Mouse (Mus musculus): Measurements from ENCODE around the gene Pced1b. TPM values are rescaled to one million over a fixed set of nuclear protein-coding genes. Genes with fewer than 3 reads are reported as not detected.

Pced1b gene
- total and polyA plus RNA-seq, 3 experiments = 6.6 to 36.5 TPM; not detected in 1

DNA sequence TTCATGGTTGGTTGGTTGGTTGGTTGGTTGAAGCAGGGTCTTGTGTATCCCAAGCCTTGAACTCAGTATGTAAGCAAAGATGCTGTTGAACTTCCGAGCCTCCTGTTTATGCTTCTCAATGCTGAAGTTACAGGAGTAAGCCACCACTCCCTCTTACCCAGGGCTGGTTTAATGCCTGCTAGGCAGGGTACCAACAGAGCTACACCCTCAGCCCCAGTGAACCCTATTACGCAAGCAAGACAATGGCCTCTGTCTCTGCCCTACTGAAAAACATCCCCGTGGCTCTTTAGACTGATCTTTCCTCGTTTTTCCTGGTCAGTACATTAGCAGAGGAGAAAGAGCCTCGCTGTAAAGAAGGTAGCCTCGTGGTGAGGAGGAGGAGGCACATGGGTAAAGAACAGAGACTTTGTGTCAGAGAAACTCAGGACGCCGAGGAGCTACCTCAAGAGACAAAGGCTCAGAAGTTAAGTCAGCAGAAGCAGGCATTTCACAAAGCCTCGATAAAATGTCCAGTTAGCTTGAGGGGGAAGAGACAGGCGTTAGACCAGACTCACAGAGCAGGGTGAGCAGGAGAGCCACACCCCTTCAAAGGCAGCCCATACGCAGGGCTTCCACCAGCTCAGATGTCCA lies 13.2 kb downstream of the Pced1b start:
- no peak overlapping the region for H3K4me3 ChIP-seq (ENCODE audit: control insufficient read depth in 1 of 2, insufficient read depth in 1 of 2, low read depth in 2 of 2, low read length in 2 of 2)
- H3K4me1 ChIP-seq (ENCODE audit: control insufficient read depth in 1 of 2, insufficient read depth in 2 of 2, low read length in 2 of 2) = no peaks in the 10 kb centered on the region
- no peak for TF ChIP-seq ZC3H11A (IDR thresholded peaks at IDR 0.05; ENCODE audit: low read depth, low read length)
- no peak for TF ChIP-seq MEF2A (IDR thresholded peaks at IDR 0.05; ENCODE audit: extremely low read depth, insufficient replicate concordance, low read depth, low read length, poor library complexity, severe bottlenecking)
- TF ChIP-seq TCF12 (IDR thresholded peaks at IDR 0.05; ENCODE audit: low read depth, low read length) = no peak
- no peak for TF ChIP-seq TBP (IDR thresholded peaks at IDR 0.05; ENCODE audit: low read depth, low read length)
- no peak for TF ChIP-seq KAT2A (conservative IDR thresholded peaks at IDR 0.05; ENCODE audit: low read depth, low read length)
- no peak for TF ChIP-seq EP300 (IDR thresholded peaks at IDR 0.05; ENCODE audit: low read depth in 1 of 2, low read length in 2 of 2)
- no peak for TF ChIP-seq NELFE (IDR thresholded peaks at IDR 0.05; ENCODE audit: low read depth, low read length)
- no peak for TF ChIP-seq TAL1 (IDR thresholded peaks at IDR 0.05; ENCODE audit: low read length)
- TF ChIP-seq GATA1 (IDR thresholded peaks at IDR 0.05; ENCODE audit: low read depth, low read length) = no peak
- no peak for TF ChIP-seq USF2 (IDR thresholded peaks at IDR 0.05; ENCODE audit: borderline replicate concordance in 1 of 2, insufficient read depth in 1 of 2, low read depth in 1 of 2, low read length in 2 of 2)
- no peak for TF ChIP-seq CHD2 (IDR thresholded peaks at IDR 0.05; ENCODE audit: low read length)
- no peak for TF ChIP-seq MXI1 (IDR thresholded peaks at IDR 0.05; ENCODE audit: low read depth, low read length)
- no peak for TF ChIP-seq E2F4 (IDR thresholded peaks at IDR 0.05; ENCODE audit: borderline replicate concordance, low read depth, low read length)
- no peak for TF ChIP-seq ETS1 (IDR thresholded peaks at IDR 0.05; ENCODE audit: low read depth, low read length)
- no peak for TF ChIP-seq MAX (IDR thresholded peaks at IDR 0.05; ENCODE audit: low read length)
- TF ChIP-seq USF1 (IDR thresholded peaks at IDR 0.05; ENCODE audit: low read depth, low read length) = no peak
- no peak for TF ChIP-seq ELF1 (IDR thresholded peaks at IDR 0.05; ENCODE audit: low read depth, low read length)
- no peak for TF ChIP-seq UBTF (IDR thresholded peaks at IDR 0.05; ENCODE audit: borderline replicate concordance, insufficient read depth, low read depth, low read length)
- no peak for TF ChIP-seq ZMIZ1 (IDR thresholded peaks at IDR 0.05; ENCODE audit: low read depth, low read length)
- no peak overlapping the region for H3K9ac ChIP-seq (ENCODE audit: control insufficient read depth, low read depth, low read length, poor library complexity, severe bottlenecking)
- no peak for DNase-seq (ENCODE audit: low read depth, low spot score)
- peaks cover 0 to 1% of the 10 kb centered on the region in 2 experiments; a peak in 1 of 4 replicates for H3K27me3 ChIP-seq (ENCODE audit: control insufficient read depth in 1 of 2, insufficient read depth in 2 of 2, low read length in 2 of 2)
- H3K27ac ChIP-seq (ENCODE audit: control insufficient read depth, low read depth, low read length) = no peak overlapping the region
- no peaks in the 10 kb centered on the region for H3K79me2 ChIP-seq (ENCODE audit: control insufficient read depth, insufficient read depth, low read length, poor library complexity)
- H3K9me3 ChIP-seq (replicated peaks; ENCODE audit: insufficient read depth, low read length) = no peaks in the 10 kb centered on the region
- H3K36me3 ChIP-seq (ENCODE audit: control insufficient read depth in 1 of 2, insufficient read depth in 2 of 2, low read length in 2 of 2) = no peaks in the 10 kb centered on the region

DNA sequence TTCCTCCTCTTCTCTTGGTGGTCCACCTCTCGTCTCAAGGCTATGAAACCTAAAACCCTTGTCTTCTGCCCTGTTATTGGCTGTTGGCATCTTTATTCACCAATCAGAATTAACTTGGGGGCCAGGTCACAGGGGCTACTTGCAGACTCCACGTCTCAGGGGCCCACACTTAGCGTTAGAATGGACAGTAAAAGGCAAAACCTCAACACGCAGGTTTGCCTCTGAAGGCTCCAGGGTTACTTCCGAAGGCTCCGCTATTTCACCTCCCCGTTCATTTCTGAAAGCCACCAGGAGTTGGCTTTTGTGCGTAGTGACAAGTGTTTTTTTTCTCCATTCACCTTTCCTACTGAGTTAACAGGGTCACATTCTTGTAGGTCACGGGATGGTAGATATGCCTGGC lies 15.3 kb downstream of the Pced1b start:
- no peaks in the 10 kb centered on the region for H3K4me1 ChIP-seq (ENCODE audit: control insufficient read depth in 1 of 2, insufficient read depth in 2 of 2, low read length in 2 of 2)
- TF ChIP-seq MAFK (IDR thresholded peaks at IDR 0.05; ENCODE audit: borderline replicate concordance, low read depth, low read length) (no peak), CTCF (IDR thresholded peaks at IDR 0.05 in 2 of 3, conservative IDR thresholded peaks at IDR 0.05 in 1 of 3; ENCODE audit: control insufficient read depth in 1 of 3, insufficient read depth in 1 of 3, low read depth in 2 of 3, low read length in 3 of 3, poor library complexity in 1 of 3, severe bottlenecking in 1 of 3) (no peak), MYC (IDR thresholded peaks at IDR 0.05; ENCODE audit: low read depth, low read length) (no peak), SMC3 (IDR thresholded peaks at IDR 0.05; ENCODE audit: low read depth, low read length) (no peak), UBTF (IDR thresholded peaks at IDR 0.05; ENCODE audit: borderline replicate concordance, insufficient read depth, low read depth, low read length) (no peak), ZKSCAN1 (IDR thresholded peaks at IDR 0.05; ENCODE audit: low read depth, low read length) (no peak), JUND (IDR thresholded peaks at IDR 0.05; ENCODE audit: low read depth, low read length) (no peak), USF2 (IDR thresholded peaks at IDR 0.05; ENCODE audit: borderline replicate concordance in 1 of 2, insufficient read depth in 1 of 2, low read depth in 1 of 2, low read length in 2 of 2) (no peak), MAX (IDR thresholded peaks at IDR 0.05; ENCODE audit: low read length) (no peak), KAT2A (conservative IDR thresholded peaks at IDR 0.05; ENCODE audit: low read depth, low read length) (no peak), MXI1 (IDR thresholded peaks at IDR 0.05; ENCODE audit: low read depth, low read length) (no peak), E2F4 (IDR thresholded peaks at IDR 0.05; ENCODE audit: borderline replicate concordance, low read depth, low read length) (no peak), POLR2A (IDR thresholded peaks at IDR 0.05; ENCODE audit: control insufficient read depth in 1 of 2, insufficient read depth in 1 of 2, low read depth in 1 of 2, low read length in 2 of 2, poor library complexity in 1 of 2) (no peak), MYB (IDR thresholded peaks at IDR 0.05; ENCODE audit: low read depth, low read length) (no peak), USF1 (IDR thresholded peaks at IDR 0.05; ENCODE audit: low read depth, low read length) (no peak), ZC3H11A (IDR thresholded peaks at IDR 0.05; ENCODE audit: low read depth, low read length) (no peak), MEF2A (IDR thresholded peaks at IDR 0.05; ENCODE audit: extremely low read depth, insufficient replicate concordance, low read depth, low read length, poor library complexity, severe bottlenecking) (no peak), CHD2 (IDR thresholded peaks at IDR 0.05; ENCODE audit: low read length) (no peak), RCOR1 (IDR thresholded peaks at IDR 0.05; ENCODE audit: low read depth, low read length) (no peak), CHD1 (IDR thresholded peaks at IDR 0.05; ENCODE audit: low read depth, low read length) (no peak)
- no peak overlapping the region for H3K9ac ChIP-seq (ENCODE audit: control insufficient read depth, low read depth, low read length, poor library complexity, severe bottlenecking)
- DNase-seq (ENCODE audit: low read depth, low spot score) = no peak
- H3K27ac ChIP-seq (ENCODE audit: control insufficient read depth, low read depth, low read length) = no peak overlapping the region
- no peaks in the 10 kb centered on the region for H3K79me2 ChIP-seq (ENCODE audit: control insufficient read depth, insufficient read depth, low read length, poor library complexity)
- no peak overlapping the region for H3K4me3 ChIP-seq (ENCODE audit: control insufficient read depth in 1 of 2, insufficient read depth in 1 of 2, low read depth in 2 of 2, low read length in 2 of 2)
- H3K27me3 ChIP-seq (ENCODE audit: control insufficient read depth in 1 of 2, insufficient read depth in 2 of 2, low read length in 2 of 2) = peaks cover 0 to 1% of the 10 kb centered on the region in 2 experiments; a peak in 1 of 4 replicates
- H3K9me3 ChIP-seq (replicated peaks; ENCODE audit: insufficient read depth, low read length) = no peaks in the 10 kb centered on the region
- H3K36me3 ChIP-seq (ENCODE audit: control insufficient read depth in 1 of 2, insufficient read depth in 2 of 2, low read length in 2 of 2) = no peaks in the 10 kb centered on the region
